Mouse (Mus musculus): ENCODE measurements around the gene Orc6.

DNA sequence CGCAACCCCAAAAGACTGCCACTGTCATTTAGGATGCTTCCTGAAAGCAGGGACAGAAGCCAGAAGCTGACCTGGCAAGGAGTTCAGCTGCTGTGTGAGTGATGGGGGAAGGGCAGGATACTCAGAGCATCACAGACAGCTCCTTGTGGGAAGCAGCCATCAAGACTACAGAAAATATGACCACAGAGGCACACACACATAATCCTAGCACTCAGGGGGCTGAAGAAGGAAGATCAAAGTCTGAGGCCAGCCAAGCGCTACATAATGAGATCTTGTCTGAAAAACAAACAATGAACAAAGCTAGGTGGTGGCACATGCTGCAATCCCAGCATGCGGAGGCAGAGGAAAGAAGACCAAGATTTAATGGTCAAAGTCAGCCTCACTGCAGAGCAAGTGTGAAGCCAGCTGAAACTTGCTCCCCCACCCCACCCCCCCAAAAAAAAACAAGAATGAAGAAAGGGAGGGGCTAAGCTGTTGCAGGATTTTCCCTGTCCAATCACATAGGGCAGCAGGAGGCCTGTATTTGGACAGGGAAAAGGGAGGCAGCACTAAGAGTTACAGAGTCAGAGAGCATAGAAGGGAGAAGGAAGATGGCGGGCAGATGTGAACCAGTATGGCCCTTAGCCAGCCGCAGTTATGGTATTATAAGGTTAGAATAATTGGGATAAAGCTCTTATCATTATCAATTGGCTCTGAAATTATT, 40.6 kb downstream of the Orc6 start:
- TF ChIP-seq CTCF (IDR thresholded peaks at IDR 0.05; ENCODE audit: low read depth) = no peak
- no peak for TF ChIP-seq EP300 (optimal IDR thresholded peaks at IDR 0.05)

All from stomach, postnatal 0 days (tissue).